Mouse (Mus musculus): ENCODE results near the gene Prpf19. TPM values are rescaled to one million over a fixed set of nuclear protein-coding genes. Genes with fewer than 3 reads are reported as not detected.

The Prpf19 gene
- total RNA-seq, 2 experiments from 2014 or later, result 36.1 to 76.2 TPM

DNA sequence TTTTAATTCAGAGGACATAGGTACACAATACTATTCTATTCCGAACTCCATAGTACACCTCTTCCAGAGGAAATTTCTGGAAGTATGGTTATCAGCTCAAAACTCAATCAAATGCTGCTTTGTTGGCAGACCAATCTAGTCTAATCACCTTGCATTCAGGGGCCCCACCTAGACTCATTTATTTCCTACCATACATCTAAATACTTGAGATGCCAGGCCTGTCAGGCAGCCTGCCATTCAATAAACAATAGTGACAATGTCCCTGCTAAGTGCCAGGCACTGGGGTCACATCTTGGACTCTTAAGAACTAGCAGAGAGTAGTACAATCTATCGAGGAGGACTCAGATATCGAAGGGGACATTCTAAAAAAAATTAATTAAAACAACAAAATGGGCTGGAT lies 2.8 kb upstream of the Prpf19 start:
- ATAC-seq (ENCODE audit: poor library complexity, severe bottlenecking), result no peak

DNA sequence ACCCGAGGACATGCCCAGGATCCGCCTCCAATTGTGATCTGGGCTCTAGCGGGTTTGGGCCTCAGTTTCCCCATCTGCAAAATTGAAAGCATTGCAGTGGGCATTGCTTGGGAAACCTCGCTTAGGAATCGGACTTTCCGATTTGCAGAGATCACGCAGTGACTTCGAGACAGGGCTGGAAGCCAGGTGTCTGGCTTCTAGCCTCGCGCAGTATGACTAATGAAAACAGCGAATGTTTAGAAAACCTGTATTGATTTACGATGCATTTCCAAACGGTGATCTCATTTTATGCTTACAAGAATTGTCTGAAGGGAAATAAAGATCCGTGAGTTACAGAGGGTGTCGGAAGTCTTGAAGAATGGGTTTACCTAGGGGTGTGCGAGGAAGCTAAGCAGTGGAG lies 677 bp downstream of the Prpf19 start:
- ATAC-seq (ENCODE audit: poor library complexity, severe bottlenecking), result no peak

DNA sequence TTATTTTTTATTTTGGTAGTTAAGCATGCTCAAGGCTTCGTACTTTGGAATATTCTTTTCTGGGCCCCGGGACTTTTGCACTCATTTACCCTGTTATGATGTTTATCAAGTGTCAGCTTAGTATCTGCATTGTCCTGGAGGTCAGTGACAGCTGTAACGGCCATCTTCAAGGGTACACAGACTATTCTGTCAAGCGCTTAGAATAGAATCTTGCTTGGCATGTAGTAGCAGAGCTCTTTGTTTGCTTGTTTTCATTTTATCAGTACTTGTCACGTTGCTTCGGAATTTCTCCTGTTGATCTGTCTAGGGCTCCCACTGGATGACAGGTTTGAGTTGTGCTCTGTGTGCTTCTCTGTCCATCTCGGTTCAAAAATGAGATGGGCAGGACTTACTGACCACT lies 1.8 kb downstream of the Prpf19 start:
- no peak for ATAC-seq (ENCODE audit: poor library complexity, severe bottlenecking)

DNA sequence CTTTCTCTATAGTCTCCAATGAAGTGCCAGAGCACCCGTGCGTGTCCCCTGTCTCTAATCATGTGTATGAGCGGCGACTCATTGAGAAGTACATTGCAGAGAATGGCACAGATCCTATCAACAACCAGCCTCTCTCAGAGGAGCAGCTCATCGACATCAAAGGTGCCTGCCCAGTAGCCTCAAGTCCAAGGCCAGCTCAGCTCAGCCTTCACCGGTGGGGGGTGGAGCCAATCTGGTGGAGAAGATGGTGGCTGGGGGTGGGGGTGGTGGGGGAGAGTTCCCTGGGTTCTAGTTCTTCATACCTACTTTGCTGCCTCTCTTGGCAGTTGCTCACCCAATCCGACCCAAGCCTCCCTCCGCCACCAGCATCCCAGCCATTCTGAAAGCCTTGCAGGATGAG lies 2.5 kb downstream of the Prpf19 start:
- no peak for ATAC-seq (ENCODE audit: poor library complexity, severe bottlenecking)

DNA sequence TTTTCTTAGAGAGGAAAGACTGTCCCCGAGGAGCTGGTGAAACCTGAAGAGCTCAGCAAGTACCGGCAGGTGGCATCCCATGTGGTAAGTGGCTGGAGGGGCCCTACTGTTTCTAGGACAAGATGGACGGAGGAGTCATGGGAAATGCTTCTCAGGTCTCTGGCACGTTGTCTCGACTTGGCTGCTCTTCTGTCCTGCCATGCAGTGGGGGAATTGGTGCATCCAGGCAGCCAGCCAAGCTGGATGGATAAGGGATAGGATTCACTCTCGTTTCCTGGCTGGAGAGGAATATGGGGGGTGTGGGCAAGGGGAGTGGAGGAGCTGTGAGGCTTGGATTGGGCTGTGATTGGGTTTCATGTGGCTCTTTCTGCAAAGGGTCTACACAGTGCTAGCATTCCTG lies 5.3 kb downstream of the Prpf19 start:
- no peak for ATAC-seq (ENCODE audit: poor library complexity, severe bottlenecking)

DNA sequence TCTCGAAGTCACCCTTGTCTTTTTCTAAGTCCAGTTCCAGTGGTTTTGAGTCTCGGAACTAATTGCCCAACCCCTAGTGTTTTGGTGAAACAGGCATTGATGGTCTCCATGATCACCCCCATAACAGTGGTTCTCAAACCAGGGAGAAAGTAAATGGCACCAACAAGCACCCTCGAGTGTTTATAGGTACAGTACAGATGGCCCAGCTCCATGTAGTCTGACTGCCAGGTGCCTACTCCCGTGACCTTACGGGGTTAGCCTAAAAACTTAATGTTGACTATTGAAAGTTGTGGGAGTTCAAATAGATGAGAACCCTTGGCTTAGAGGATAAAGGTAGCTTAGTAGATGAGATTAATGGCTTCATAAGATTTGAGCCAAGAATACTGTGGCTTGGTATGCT lies 6.0 kb downstream of the Prpf19 start:
- no peak for ATAC-seq (ENCODE audit: poor library complexity, severe bottlenecking)

DNA sequence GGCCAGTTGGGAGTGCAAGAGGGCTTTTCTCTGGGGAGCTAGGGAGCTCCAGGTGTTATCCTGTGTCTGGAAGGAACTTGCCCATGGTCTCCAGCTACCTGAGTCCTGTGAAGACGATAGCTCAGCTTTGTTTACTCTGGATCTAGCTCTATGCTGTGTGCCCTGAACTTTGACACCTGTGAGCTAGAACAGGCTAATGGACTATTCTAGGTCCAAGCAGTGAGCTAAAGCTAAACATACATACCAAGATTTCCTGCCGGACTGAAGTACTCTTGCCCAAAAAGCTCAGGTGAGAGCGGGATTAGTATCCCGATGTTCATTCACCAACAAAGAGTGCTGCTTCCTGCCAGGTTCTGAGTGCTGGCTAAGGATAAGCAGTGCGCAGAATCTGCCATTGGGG lies 9.5 kb downstream of the Prpf19 start:
- ATAC-seq (ENCODE audit: poor library complexity, severe bottlenecking), result no peak

DNA sequence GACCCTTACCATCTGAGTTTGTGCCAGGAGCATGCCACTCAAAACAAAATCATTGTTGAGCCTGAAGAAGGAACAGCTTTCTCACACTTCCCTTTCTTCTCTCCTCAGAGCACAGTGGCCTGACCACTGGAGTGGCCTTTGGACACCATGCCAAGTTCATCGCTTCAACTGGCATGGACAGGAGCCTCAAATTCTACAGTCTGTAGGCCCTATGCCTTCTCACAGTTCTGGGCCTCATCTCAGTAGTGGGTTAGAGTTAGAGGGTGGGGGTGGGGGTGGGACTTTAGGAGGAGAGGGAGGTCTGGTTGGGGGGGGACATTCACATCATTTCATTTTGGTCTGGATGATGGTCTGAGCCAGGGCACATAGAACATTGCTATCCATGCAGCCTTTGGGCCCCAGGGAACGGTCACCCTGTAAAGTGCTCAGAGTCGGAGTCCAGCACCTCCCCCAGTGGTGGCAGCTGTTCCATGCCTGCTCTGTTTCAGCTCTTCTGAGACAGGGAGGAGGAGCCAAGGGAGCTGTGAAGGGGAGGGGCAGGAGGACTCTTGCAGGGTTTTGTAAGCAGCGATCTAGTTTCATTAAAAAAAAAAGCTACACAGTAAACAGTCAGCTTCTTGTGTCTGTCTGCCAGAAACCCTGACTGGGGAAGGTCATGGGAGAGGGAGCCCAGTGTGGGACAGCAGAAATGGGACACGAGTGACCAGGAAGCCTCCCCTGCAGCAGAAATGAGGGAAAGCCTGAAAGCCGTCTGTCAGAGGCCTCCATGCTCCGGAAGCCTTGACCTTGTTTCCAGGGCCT lies 10.1 kb downstream of the Prpf19 start:
- ATAC-seq (ENCODE audit: poor library complexity, severe bottlenecking), result no peak

DNA sequence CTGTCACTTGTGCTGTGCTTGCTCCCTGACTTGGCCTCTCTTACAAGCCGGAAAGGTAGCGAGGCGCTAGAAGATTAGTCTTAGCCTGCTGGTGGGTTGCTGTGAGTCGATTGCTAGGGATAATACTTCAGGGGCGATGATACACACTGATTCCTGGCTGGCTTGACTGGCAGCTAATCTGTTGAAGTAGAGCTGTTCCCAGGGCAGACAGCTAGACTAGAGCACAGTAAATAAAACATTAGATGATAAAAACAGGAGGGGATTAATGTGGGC lies 10.6 kb downstream of the Prpf19 start:
- ATAC-seq (ENCODE audit: poor library complexity, severe bottlenecking), result no peak

DNA sequence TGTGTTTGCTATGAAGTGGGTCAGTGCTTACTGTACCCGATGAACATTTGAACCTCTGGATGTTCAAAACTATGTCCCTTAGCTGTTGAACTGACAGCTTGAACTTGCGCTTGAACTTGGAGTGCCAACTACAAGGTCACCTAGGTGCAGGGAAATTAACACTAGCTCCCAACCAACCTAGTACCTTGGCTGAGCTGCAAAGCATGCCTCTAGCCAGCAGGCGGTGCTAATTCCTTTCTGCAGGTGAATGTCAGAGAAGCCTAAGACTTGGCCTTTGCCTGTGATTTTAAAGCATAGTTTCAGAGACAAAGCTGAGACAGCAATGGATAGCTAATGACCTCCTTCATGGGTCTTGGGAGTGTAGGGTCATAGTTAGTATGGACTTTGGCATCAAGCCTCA lies 12.9 kb downstream of the Prpf19 start:
- ATAC-seq (ENCODE audit: poor library complexity, severe bottlenecking), result peak; percentile 84

DNA sequence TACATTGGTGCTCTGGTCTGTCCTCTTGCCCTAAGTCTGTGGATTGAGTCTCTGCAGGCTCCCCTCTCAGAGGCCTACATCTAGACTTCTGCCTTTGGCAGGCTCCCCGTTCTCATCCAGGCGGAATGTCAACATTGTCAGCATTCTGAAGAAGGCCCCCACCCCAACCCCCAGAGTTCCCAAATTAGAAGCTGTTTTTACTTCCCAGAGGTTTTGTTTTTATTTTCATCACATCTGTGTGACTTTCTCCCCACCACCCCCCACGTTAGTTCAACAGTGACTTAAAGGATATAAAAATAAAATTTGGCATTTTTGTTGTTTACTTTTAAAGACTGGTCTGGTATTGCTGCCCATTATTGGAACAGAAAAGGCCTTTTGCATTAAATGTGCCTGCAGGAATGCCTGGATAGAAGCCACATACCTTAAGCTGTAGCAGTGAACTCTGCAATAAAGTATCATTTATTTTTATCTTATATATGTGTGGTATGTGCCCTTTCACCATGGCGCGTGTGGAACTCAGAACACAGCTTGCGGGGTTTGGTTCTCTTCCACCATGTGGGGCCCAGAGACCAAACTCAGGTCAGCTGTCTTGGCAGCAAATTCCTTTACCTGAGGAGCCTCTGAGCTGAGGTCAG lies 14.2 kb downstream of the Prpf19 start:
- no peak for ATAC-seq (ENCODE audit: poor library complexity, severe bottlenecking)

DNA sequence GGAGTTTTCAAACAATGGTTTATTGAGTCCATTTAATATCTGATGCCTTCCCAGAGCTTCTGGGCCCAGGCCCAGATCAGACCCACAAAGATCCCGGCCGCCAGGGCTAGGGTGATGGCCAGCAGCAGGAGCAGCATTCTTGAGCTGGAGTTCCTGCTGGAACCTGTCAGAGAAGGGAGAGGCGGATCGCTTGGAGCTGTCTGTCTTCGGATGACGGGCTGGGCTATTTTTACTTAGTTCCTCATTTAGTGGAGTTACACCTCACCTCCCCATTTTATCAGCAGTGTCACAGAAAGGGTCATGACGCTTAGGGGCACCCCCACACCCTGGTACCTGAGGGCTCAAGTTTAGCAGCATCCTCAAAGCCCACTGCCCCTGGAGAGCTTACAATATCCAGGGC lies 19.3 kb downstream of the Prpf19 start:
- ATAC-seq (ENCODE audit: poor library complexity, severe bottlenecking), result peak; percentile 79

DNA sequence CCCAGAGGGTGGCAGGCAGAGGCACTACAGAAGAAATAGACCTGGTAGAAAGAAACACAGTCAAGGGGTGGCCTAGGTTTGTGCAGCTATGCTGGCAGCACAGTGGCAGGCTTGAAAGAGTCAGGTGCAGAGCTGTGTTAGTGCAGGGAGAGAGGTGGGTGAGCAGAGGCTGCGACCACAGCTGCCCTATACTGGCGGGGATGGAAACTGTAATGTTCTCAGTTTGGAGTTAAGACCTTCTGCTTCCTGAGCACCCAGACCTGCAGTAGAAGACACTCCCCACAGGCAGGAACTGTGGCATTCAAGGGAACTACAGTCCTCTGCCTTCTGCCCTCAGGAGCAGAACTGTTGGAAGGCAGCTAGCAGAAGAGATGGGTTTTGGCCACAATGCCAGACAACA lies 19.8 kb downstream of the Prpf19 start:
- ATAC-seq (ENCODE audit: poor library complexity, severe bottlenecking), result peak; percentile 50

DNA sequence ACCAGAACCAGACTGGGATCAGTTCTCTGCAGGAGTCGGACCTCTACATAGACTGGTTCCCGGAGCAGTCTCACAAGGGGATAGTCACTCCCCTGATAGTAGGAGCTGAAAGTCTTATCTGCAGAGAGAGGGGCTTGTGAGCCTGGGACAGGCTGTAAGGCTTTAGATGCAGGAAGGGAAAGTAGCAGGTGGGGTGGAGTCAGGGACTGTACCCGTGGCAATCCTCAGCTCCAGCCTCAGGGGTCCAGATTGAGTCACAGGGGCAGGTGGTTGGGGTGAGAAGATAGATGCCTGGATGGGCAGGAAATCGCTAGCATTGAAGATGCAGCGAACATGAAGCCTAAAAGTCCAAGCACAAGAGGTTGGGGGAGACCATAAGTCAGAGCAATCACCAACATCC lies 21.5 kb downstream of the Prpf19 start:
- no peak for ATAC-seq (ENCODE audit: poor library complexity, severe bottlenecking)

DNA sequence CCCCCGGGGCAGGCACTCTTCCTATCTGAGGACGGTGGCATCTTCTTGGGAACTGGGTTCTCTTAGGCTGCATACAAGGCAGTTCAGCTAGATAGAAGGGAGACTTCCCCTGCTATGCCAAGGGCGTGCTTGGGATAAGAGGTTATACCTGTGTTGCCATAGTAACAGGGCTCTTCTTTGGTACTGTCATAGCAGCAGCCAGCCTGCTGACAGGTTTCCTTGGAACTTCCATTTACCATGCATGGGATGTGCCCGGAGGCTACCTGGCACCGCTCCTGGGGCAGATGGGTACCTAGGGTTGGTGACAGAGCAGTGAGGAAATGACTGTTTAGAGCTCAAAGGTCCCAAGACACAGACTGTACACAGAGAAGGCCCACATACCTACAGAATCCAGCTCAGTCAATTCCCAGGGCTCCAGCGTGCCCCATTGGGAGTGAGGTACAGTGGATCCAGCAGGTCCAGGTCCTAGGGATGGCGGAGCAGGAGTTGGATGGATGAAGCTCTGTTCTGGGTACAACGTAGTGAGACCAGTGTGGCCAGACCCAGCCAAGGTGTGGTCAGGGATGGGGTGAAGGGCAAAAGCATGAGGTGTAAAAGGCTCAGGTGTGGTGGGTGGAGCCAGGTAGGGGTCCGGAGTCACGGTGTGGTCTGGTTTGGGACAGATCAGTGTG lies 23.4 kb downstream of the Prpf19 start:
- ATAC-seq (ENCODE audit: poor library complexity, severe bottlenecking), result no peak

DNA sequence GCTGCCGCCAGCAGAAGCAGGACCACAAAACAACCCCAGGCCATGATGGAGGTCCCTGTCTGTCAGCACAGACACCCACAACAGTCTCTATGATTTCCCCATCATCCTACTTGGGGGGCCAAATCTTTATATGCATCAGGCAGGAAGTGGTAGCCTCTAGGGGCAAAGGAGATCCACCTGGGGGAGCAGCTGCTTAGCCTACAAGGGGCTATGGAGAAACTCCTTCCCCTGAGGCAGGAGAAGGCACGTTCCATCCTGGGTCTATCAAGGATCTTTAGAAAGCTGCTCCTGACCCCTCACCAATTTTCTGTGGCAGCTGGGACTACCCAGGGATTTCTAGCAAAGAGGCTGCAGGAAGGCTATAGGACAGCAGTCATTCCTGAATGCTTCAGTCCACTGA lies 25.5 kb downstream of the Prpf19 start, which contains the start of gene Zp1:
Gene Zp1, minus strand, starts transcription at position 101 of the 400 bp plus-strand sequence.
- no peak for ATAC-seq (ENCODE audit: poor library complexity, severe bottlenecking)

DNA sequence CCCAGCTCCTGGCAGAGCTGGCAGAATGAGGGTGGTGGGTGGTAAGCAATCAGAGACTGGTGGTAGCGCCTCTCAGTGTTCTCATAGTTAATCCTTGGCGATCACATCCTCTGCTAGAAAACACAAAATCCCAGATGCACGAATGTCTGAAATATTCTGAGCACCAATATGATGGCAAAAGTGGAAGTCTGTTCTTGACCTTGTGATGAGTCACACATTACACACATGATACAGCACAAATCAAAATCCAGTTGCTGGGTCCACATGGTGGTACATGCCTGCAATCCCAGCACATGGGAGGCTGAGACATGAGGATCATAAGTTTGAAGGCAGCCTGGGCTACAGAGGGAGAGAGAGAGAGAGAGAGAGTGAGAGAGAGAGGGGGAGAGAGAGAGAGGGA lies 26.0 kb downstream of the Prpf19 start:
- ATAC-seq (ENCODE audit: poor library complexity, severe bottlenecking), result no peak

DNA sequence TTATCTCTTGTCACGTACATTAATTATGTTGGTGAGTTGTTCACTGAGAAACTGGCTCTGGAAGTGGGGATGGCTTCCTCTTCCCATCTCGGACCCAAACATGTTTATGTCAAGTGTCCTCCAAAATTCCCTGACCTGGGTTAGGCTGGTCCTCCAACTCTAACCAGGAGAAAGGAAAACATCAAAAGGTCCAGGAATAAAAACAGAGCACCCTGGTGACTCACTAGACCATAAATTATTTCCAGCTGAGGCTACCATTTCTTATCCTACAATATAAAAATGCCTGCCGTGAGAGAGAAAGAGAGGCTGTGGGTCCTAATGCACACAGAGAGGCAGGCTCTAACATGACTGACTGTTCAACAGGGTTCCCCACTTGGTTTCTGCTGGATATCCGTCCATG lies 29.2 kb downstream of the Prpf19 start:
- no peak for ATAC-seq (ENCODE audit: poor library complexity, severe bottlenecking)

DNA sequence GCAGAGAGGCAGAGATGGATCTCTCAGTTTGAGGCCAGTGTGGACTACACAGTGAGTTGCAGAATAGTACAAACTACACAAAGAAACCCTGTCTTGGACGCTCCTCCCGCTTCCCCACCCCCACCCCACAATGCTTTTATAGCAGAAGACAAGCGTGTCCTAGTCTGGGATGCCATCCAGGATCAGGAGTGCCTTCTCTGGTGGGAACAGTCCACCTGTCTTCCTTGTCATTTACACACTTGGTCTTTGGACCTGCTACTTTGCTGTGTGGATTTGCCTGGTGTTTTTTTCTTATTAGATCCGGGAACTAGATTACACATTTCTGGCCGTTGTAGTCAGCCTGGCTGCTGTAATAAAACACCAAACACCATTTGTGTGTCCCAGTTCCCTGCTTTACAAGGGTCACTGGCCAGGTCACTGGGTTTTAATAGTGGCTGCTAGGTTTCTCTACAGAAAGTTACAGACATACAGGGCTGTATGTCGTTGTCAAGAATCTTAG lies 31.1 kb downstream of the Prpf19 start:
- ATAC-seq (ENCODE audit: poor library complexity, severe bottlenecking), result no peak

DNA sequence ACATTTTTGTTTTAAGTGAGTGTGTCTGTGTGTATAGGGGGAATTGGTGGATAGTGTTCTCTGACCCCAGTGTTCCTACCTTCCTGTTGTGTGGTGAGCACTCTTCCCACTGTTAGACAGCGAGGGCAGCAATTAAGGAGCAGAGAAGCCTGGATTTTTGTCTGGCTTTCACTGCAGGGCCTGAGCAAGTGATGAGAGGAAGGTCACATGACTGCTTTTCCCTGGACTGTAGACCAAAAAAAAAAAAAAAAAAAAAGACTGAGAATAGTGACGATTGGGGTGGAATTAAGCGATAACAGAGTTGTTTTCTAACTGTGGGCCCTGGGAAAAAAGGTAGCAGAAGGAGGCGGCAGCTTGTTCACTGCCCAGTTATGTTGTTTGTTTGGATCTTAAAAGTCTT lies 31.6 kb downstream of the Prpf19 start:
- no peak for ATAC-seq (ENCODE audit: poor library complexity, severe bottlenecking)

DNA sequence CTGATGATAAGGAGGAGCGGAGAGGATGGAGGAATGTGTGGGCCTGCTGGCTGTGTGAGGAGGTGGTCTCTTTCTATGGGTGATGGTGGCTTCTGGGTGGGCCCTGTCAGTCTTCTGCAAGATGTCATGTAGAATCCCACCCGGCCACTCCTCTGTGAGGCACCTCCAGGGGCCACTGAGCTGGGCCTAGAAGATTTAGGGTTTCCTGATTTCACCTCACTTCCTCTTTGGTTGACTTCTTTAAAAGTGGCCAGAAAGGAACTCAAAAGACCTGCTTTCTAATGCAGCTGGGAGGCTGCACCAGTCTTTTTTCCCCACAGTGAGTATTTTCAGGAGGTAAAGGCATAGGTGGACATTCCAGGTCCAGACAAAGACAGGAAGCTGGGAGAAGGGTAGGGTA lies 35.6 kb downstream of the Prpf19 start:
- peak; percentile 73 for ATAC-seq (ENCODE audit: poor library complexity, severe bottlenecking)

DNA sequence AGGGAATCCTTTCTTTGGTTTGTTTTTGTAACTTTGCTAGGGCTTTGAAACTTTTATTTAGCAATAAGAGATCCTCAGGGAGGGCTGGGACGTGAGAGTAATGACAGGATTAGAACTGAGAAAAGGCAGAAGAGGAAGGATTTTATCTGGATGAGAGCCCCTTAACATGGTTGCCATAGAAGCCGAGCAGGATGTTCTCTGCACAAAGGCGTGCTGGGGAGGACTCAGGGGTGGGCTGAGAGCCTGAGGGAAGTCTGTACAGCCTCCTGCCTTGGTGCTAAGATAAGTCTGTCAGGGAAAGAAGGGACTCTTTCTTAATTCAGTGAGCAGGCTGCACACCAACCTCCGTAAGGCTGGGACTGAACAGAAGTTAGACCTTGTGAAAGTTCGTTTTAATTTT lies 40.0 kb downstream of the Prpf19 start:
- ATAC-seq (ENCODE audit: poor library complexity, severe bottlenecking), result no peak

All from megakaryocyte, adult 5-6 weeks (primary cell).